Mouse (Mus musculus): ENCODE results near the gene 1110012L19Rik.

GRCm38 (mm10) chrX:70385962-70386351 lies 280 bp downstream of the 1110012L19Rik start:
- TF ChIP-seq CTCF (IDR thresholded peaks at IDR 0.05; ENCODE audit: control insufficient read depth, insufficient read depth, insufficient read length) (no peak), MAX (IDR thresholded peaks at IDR 0.05) (no peak), MYOD1 (IDR thresholded peaks at IDR 0.05; ENCODE audit: control insufficient read depth, insufficient read length, low read depth) (no peak), USF1 (IDR thresholded peaks at IDR 0.05; ENCODE audit: low read depth) (no peak), CEBPB (IDR thresholded peaks at IDR 0.05; ENCODE audit: low read depth) (no peak), MYOG (IDR thresholded peaks at IDR 0.05; ENCODE audit: control insufficient read depth, extremely low read depth, insufficient read length) (no peak), FOSL1 (IDR thresholded peaks at IDR 0.05; ENCODE audit: insufficient read depth, low read length, poor library complexity, severe bottlenecking) (no peak)
